Mouse (Mus musculus) heart, adult 2 months (tissue): Measurements from ENCODE around the gene Fam221b.

Source experiments
- CTCF ChIP-seq: fragments of 200-600 bp; IDR thresholded peaks from 2 replicates; pipeline ENCODE4 v1.8.1; 2022; ENCODE audit warnings: antibody characterized with exemption, mild to moderate bottlenecking, moderate library complexity
- POLR2A ChIP-seq: fragments of 200-500 bp; IDR thresholded peaks from 2 replicates; pipeline ENCODE4 v1.6.1; 2011; ENCODE audit warnings: mild to moderate bottlenecking, low read depth, low read length, control low read depth; ENCODE audit not compliant: insufficient read depth

GRCm38 (mm10) chr4:43703851-43704250 lies 34.9 kb upstream of the Fam221b start:
- no peak for TF ChIP-seq CTCF
- TF ChIP-seq POLR2A, result no peak
